Mouse (Mus musculus) skeletal muscle tissue, adult 2 months (tissue): ENCODE results near the gene Dmrt1.

Experiments used
- DNase-seq: peaks from one replicate; pipeline ENCODE4 v3.0.0-alpha.2; 2012; ENCODE audit warnings: low read depth, low spot score

Dmrt1 gene

DNA sequence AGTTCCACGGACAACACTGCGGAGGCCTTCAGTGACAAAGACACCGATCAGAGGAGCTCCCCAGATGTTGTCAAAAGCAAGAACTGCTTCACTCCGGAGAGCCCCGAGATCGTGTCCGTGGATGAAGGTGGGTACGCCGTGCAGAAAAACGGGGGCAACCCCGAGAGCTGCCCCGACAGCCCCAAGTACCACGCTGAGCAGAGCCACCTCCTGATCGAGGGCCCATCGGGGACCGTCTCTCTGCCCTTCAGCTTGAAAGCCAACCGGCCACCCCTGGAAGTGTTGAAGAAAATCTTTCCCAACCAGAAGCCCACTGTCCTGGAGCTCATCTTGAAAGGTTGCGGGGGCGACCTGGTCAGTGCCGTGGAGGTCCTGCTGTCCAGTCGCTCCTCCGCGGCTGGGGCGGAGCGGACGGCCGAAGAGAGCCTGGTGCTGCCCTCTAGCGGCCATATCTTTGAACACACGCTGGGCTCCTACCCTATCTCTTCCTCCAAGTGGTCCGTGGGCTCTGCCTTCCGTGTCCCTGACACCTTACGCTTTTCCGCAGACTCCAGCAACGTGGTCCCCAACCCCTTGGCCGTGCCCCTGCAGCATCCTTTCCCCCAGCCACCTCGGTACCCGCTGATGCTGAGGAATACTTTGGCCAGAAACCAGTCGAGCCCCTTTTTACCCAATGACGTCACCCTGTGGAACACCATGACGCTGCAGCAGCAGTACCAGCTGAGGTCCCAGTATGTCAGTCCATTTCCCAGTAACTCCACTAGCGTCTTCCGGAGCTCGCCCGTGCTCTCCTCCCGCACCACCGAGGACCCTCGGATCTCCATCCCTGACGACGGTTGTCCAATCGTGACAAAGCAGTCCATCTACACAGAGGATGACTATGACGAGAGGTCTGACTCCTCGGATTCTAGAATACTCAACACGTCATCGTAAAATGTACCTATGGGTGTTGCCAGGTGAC is 117.2 kb downstream of the Dmrt1 start:
- DNase-seq, result peak; percentile 28

GRCm38 (mm10) chr19:25628490-25628889 is 123.1 kb downstream of the Dmrt1 start:
- DNase-seq, result peak; percentile 34

- DNase-seq, result no peak
Measured at GRCm38 (mm10) chr19:25635119-25635518, 129.7 kb downstream of the Dmrt1 start.

GRCm38 (mm10) chr19:25635622-25636244 is 130.3 kb downstream of the Dmrt1 start:
- DNase-seq, result peak; percentile 60

- no peak for DNase-seq
Measured at GRCm38 (mm10) chr19:25638766-25639361, 133.4 kb downstream of the Dmrt1 start.

GRCm38 (mm10) chr19:25641786-25642185 is 136.4 kb downstream of the Dmrt1 start:
- no peak for DNase-seq

- no peak for DNase-seq
Measured at GRCm38 (mm10) chr19:25647136-25647535, 141.7 kb downstream of the Dmrt1 start.

GRCm38 (mm10) chr19:25648701-25649100 is 143.3 kb downstream of the Dmrt1 start:
- no peak for DNase-seq

DNA sequence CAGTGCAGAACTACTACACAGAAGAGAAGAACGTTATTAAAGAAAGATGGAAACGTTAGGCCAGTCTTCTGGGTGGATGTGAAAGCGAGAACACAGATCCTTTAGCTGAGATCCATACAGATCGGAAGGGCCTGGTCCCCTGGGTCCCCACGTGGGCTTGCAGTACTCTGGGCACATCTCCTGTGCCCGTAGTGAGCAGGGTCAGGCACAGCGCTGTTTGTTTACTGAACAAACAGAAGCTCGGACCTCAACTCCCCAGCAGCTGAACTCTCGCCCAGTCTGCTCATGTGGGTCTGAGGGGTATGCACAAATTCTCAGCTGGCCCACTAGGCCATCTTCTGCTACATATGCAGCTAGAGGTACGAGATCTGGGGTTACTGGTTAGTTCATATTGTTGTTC is 145.1 kb downstream of the Dmrt1 start:
- DNase-seq, result no peak

- no peak for DNase-seq
Measured at GRCm38 (mm10) chr19:25652560-25652959, 147.1 kb downstream of the Dmrt1 start.
